Mouse (Mus musculus): ENCODE results near the gene Rnf103.
"Not testable (repeated sequence)": the region's sequence is repeated elsewhere in the genome, so short reads cannot be mapped to it uniquely, and the experiment has no call there.

The Rnf103 gene

DNA sequence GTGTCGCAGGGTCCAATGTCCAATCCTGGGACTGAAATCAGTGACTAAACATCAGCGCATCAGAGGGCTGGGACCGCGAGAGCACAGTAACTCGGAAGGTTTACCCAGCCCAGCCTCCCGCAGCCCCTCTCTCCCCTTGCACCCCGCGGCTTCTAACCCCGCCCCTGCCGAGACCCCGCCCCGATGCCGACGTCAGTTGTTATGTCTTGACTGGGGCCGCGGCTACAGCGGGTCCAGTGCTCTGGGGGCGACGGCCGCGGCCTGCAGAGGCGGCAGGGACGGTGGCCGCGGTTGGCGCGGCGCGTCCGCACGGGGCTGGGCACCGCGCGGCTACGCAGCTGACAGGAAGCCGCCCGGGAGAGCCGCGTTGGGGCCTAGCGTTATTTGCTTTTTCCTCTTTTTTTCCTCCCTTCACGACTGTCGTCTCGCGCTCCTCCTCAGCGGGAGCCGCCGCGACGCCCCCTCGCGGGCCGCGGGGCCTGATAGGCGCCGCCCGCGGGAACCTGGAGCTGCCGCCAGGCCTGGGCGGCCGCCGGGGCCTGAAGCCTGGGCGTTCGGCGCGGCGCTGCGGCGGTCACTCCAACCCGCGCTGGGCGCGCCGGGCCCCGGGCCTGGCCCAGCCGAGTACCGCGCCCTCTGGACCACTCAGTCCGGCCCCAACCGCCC lies at the start of gene Rnf103:
Gene Rnf103, plus strand, starts transcription at position 220 of the 666 bp plus-strand sequence.
- peak; percentile 92 for DNase-seq (ENCODE audit: low spot score)

DNA sequence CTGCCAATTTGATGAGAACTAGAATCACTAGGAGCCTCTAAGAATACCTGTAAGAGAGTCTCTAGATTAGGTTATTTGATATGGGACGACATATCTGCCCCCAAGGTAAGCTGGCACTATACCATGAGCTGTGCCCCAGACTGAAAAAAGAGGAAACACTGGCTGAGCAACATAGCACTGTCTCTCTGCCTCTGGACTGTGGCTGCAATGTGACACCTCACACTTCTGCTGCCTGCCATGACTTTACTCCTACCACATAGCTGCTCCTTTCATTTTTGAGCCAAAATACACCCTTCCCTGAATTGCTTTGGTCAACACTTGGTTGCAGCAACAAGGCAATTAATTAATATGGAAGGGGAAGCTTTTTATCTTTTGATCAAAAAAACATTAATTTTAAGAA lies 48.9 kb upstream of the Rnf103 start:
- DNase-seq (ENCODE audit: low spot score), result no peak

DNA sequence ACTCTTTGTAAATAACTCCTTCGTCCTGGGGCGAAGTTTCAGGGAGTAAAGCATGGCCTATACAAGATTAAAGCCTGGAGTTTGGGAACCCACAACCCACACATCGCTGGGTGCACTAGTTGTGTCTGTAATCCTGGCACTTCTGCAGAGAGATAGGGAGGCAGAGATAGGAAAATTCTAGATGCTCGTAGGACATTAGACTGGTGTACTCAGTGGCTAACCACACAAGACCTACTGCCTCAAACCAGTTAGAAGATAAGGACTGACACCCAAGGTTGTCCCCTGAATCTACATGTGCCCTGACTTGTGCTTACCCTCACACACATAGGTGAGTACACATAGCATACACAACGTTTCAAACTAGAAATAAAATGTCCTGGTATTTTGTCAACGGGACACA lies 48.1 kb upstream of the Rnf103 start:
- no peak for DNase-seq (ENCODE audit: low spot score)

DNA sequence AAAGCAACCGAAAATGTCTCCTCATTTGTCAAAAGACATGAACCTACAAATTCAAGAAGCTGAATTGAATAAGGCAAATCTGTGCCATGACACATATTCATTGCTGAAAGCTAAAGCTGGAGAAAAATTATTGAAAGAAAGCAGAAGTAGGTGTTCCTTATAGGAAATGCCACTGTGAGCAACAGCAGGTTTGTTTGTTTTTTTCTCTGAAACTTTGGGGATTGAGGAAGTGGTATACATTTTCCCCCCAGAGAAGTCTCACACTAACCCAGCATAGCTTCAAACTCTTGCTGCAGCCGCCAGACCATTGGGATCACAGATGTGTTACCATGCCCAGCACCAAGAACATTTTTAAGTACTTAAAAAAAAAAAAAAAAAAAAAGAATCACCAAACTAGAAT lies 40.9 kb upstream of the Rnf103 start:
- no peak for DNase-seq (ENCODE audit: low spot score)

DNA sequence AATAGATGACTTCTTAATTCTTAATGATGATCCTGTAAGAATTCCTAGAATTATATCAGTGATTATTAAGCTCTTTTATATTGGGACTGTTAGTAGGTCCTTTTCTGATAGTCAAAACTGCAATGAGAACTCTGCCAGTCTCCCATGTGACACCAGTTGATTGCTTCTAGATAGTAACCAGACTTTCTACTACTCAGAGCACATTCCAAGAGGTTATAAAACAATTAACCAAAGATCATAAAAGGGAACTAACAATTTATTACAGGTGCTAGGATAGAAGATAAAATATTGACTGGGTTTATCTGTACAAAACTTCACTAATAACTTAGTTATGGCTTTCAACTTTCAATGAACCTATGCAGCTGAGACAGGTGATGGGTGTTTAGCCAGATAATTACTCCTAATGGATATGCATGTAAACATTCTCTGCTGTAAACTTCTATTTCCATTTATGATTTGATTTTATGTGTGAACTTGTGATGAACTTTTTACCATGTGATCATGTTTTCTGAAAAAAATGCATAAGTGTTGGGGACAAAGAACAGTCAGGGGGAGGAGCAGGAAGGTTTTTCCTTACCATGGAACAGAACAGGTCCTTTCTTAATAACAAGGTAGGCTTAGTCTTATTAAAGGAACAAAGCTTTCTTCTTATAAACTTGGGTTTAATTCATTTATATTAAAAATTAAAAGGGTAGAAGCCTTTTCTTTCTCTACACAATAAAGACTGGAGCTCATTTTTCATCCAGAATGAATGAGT lies 39.5 kb upstream of the Rnf103 start:
- not testable (repeated sequence) for DNase-seq (ENCODE audit: low spot score)

DNA sequence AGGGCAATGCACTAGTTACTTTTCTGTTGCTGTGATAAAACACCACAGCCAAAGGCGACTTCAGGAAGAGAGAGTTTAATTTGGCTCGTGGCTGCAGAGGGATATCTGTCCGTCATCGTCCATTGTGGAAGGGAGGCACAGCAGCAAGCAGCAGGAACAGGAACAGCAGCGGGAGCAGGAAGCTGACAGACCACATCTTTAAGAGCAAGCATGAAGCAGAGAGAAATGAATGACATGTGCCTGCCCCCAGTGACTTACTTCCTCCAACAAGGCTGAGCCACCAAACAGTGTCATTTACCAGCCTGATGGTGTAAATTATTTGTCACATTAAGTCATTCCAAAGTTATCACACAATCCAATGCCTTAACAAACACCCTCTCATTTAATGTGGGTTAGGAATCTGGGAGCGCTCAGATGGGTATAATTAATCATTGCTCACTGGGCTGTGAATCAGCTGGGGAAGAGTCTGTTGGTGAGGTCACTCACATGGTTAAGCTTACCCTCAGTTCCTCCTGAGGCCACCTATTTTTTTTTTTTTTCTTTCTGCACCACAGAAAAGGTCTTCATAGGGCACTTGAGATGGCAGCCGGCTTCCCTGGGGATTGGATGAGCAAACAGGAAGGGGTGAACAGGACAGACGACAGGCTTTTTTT lies 35.6 kb upstream of the Rnf103 start:
- DNase-seq (ENCODE audit: low spot score), result no peak

DNA sequence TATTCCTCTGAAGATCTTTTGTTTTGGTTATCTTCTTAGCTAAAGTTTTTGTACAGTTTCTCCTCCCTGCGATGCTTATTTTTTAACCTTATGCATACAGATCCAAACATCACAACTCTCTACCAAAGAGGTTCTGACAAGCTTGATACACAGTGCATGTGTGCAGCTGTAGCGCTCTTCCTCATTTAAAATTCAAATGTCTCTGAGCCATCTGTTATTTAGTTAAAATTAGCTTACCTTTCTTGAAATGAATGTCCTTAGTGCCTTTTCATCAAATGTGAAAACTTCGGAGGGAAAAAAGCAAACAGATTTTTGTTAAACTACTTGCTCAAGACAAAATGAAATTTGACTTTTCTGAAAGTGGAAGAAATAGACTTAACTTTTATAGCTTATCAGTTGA lies 28.5 kb upstream of the Rnf103 start:
- no peak for DNase-seq (ENCODE audit: low spot score)

DNA sequence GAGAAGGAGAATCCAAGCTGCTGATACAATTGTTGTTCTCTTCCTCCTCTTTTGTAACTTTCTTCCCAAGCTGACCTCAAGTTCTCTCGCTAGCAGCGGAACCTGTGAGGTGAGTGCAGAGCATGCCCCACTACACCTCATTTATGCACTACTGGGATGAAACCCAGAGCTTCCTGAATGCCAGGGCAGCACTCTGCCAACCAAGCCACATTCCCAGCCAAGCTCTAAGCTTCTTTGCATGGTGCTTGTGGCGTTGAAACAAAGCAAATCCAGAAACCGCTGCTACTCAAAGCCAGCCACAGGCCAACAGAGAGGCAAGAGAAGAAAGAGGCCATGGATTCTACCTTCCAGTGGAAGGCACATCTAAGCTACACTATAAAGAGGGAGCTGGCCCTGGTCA lies 25.9 kb upstream of the Rnf103 start:
- DNase-seq (ENCODE audit: low spot score), result no peak

DNA sequence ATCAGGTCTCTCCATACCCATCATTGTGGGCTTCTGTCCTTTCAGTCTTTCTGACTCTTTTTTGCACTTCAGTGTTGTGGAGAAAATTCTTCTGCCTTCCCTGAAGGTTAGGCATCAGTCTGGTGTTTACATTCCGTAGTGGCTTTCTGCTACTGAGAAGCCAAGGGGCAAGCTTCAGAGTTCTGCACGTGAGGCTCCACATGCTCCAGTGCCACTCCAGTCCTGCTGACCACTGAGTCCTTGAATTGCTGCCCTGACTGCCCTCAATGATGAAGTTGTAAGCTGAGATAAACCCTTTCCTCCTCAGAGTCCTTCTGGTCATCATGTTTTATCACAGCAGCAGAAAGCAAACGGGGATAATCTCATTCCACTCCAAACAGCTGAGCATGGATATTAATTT lies 24.4 kb upstream of the Rnf103 start:
- DNase-seq (ENCODE audit: low spot score), result no peak

DNA sequence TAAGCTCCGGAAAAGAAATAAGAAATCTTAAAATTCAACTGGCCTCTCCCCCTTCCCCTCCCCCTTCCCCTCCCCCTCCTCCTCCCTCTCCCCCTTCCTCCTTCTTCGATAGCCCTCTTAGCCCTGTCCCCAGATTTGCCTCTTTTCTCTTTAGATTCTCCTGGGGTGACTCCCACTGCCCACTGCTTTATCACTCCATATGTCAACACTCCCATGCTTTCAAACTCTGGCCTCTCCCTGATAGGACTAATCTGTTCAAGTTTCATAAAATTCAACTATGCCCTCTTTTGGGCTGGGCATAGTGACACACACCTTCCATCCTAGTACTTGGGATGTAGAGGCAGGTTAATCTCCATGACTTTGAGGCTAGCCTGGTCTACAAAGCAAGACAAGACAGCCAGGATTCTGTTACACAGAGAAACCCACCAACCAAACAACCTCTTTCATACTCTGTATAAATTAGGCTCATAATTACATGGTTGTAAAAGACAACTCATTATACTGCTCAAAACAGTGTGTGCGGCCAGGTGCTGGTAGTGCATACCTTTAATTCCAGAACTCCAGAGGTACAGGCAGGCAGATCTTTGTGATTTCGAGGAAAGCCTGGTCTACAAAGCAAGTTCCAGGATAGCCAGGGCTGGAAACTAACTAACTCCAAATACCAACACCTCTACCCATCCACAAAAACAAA lies 21.7 kb upstream of the Rnf103 start:
- no peak for DNase-seq (ENCODE audit: low spot score)

DNA sequence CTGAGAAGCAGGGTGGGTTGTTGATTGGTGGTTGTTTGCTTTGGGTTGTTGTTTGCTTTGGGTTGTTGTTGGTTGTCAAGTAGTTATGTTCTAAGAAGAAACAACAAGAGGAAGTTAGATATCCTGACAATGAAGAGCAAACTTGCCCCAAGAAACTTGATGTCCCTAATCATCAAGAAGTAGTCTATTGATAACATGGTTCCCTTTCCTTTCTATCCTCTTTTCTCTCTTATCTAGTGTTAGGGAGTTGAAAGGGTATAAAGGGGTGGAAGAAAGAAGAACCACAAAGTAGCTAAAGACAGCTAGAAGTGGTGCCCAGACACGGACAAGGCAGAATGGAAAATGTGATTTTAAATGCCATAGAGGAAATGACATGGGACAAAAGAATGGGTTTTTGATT lies 20.9 kb upstream of the Rnf103 start:
- no peak for DNase-seq (ENCODE audit: low spot score)

DNA sequence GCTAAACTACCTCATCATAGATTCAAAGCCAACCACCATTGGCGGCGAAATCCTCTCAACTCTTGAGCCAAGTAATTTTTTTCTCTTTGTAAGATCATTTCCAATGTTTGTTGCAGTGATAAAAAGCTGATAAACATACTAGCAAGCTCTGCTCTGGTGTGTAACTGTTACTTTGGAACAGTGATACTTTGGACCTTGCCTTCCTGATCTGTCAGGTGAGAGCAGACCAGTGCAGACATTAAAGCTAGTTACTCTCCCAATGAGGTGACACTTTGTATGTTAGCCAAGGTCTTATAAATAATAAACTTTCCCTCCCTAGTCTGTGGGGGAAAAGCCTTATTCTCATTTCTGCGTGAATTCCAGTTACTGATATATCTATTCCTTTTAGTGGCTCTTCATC lies 18.1 kb upstream of the Rnf103 start:
- no peak for DNase-seq (ENCODE audit: low spot score)

DNA sequence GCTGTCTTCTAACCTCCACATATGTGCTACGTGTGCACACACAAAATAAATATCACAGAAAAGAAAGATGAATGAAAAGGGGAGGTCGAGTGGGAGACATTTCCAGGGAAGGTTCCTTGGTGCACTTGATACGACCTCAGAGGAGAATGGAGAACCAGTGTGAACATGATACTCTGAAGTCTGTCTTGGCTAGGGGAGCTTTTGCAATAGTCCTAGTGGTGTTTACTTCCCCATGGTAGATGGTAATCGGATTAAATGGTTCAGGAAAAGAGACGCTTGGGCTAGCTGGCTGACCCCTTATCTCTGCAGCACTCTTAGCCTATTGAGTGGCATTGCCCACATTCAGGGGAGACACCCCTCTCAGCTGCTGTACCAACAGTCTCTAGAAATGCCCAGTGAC lies 16.9 kb upstream of the Rnf103 start:
- DNase-seq (ENCODE audit: low spot score), result no peak

DNA sequence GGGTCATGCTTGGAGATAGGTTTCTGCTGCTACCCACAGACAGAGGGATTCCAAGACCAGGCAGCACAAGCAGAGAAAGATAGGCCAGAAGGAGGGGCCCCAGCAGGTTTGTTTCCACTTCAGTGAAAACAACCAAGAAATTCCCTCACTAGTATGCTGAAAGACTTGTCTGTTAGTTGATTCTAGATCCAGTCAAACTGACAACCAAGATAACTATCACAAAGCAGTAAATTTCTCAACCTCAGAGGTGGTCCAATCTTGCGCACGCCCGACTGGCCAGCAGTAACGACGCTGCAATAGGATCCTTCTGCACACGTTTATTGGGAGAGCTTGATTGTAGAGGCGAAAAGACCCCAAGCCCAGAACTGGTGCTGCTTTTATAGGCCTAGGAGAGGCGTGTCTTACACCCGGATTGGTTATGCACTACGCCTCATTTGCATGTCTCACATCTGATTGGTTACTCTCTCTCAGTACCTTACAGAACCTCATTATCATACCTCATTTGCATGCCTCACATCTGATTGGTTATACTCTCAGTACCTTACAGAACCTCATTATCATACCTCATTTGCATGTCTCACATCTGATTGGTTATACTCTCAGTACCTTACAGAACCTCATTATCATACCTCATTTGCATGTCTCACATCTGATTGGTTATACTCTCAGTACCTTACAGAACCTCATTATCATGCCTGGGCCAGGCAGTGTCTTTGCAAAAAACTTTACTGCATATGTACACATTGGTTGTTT lies 14.7 kb upstream of the Rnf103 start:
- DNase-seq (ENCODE audit: low spot score), result not testable (repeated sequence)

DNA sequence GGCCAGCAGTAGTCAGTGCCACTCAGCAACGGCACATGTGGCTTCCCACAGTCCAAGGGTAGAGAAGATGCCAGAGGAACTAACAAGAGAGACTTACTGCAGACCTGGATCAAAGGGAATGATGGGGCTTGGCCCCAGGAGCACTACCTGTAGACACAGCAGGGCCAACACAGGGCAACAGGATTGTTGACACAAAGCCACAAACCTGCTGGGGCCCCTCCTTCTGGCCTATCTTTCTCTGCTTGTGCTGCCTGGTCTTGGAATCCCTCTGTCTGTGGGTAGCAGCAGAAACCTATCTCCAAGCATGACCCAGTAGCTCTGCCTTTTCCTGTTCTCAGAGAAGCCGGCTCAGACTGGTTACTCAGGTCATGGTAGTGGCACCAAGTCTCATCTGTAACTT lies 14.1 kb upstream of the Rnf103 start:
- not testable (repeated sequence) for DNase-seq (ENCODE audit: low spot score)

DNA sequence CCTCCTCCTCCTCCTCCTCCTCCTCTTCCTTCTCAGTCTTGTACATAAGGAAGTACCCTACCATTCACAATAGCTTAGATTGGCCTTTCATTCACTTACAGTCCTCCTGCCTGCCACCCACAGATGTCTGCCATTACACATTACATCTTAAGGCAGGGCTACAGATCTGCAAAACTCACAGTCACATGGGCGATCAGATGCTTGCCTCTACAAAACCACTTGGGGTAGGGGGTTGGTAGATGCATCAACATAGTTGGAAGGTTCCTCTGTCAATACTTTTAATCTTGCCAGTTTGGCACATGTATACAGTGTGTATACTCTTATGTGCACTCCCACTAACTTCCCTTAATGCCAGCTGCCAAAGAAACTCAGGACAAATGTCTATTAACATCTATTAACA lies 13.6 kb upstream of the Rnf103 start:
- no peak for DNase-seq (ENCODE audit: low spot score)

DNA sequence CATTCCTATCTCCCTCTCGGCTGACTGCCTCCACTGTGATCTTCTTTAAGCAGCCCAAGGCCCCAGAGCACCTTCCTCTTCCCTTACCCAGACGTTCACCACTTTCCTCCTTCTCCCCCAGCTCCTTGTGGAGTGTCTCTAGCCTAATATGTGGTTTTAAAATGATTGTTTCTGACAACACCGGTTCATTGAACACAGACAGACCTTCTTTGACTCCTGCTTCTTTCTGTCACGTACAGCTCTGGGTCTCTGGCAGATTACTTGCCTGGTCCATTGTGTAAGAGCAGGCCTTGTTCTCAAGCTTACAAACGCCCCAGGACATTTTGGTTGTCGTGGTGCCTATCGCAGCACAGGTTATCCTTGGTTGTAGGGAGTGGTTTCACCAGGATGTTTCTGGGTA lies 12.6 kb upstream of the Rnf103 start:
- no peak for DNase-seq (ENCODE audit: low spot score)

DNA sequence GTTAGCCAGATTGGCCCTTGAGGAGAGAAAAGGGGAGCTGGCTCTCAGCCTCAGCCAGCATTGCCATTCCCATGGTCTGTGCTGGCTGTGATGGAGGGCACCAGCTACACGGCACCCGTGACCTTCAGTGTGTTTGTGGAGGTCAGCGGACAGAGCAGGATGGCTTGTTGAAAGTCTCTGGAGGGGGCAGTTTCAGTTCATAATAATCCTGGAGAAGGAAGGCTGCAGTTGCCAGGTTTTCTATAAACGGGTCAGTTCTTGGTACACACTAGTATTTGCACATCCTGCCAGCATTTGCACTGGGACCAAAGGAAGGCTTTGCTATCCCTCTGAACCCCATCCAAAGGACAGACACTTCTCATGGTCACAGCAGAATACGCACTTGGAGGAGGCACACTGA lies 8.4 kb upstream of the Rnf103 start:
- no peak for DNase-seq (ENCODE audit: low spot score)

DNA sequence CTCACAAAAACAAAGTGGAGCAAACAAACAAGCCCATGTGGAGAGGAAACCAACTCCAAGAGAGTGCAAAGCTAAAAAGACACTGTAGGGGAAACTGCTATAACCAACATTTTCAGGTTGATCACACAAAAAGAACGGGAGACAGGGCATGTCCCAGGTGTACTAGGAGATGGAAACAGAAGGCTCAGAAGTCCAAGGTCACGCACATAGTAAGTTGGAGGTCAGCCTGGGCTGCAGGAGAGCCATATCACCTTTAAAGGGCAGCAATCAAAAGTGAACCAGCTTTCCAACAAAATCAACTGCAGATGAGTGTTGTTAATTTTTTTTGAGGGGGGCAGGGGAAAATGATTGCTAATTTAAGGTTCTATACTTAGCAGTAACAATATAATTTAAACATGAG lies 7.5 kb upstream of the Rnf103 start:
- DNase-seq (ENCODE audit: low spot score), result no peak

DNA sequence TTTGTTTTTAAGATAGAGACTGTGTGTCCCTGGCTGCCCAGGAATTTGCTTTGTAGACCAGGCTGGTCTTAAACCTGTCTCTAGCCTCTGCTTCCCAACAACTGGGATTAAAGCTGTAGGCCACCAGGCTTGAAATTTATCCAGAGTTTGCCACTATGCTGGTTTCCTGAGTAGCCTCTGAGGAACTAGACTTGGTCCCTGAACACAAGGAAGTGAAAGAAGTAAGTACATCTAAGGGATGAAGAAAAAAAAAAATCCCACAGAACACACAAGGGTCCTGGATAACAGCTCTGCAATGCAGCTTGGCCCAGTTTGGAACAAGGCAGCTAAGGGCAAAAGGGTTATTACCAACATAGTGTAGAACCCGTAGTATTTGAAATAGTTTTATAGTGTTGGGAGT lies 6.8 kb upstream of the Rnf103 start:
- DNase-seq (ENCODE audit: low spot score), result no peak

DNA sequence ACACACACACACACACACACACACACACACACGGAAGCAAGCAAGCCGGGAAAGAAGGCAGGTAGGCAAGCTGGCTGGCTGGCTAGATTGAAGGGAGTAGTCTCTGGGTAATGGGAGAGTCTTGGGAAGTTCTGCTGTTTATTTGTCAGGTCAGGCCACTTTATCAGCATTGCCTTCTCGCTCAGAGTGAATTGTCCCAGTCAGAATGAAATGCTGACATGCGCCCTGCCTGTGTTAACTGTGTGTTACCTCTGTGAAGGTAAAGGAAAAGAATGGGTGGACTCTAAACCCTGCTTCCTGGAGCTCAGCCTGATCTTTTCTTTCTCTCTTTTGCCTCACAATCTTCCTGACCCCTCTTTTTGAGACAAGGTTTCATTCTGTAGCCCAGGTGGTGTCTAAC lies 5.7 kb upstream of the Rnf103 start:
- no peak for DNase-seq (ENCODE audit: low spot score)

DNA sequence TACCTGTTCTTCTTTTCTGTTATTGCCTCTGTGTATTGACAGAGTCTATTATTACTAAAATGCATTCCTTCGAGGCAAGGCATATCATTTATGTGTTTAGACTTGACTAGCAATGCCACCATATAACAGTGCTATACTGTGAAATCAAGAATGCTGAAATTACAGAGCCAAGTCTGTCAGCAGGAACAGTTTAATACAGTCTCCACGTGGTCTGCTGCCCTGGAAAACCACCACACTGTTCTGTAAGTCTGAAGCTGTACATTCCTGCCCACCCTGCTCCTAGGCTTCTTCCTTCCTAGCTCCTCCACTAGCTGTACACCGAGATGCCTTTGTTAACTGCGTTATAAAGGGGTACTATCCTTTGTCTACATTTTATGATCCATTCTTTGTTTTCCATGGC lies 1.6 kb upstream of the Rnf103 start:
- DNase-seq (ENCODE audit: low spot score), result no peak

All from testis, postnatal 14 days (tissue).